Mouse (Mus musculus) myocyte (in vitro differentiated cells): ENCODE data around the gene Ldlr. TPM values are rescaled to one million over a fixed set of nuclear protein-coding genes. Genes with fewer than 3 reads are reported as not detected.

Experiments
- H3K27me3 ChIP-seq: one replicate; pipeline ENCODE4 v1.6.1; 2011; ENCODE audit not compliant: control insufficient read depth, insufficient read depth, insufficient read length
- H3K36me3 ChIP-seq: one replicate; pipeline ENCODE4 v1.6.1; 2011; ENCODE audit not compliant: control insufficient read depth, insufficient read depth
- H3K4me2 ChIP-seq: one replicate; pipeline ENCODE4 v1.6.1; 2011; ENCODE audit warnings: low read depth, control low read depth
- H3K4me3 ChIP-seq: one replicate; pipeline ENCODE4 v1.5.1; 2011; ENCODE audit warnings: mild to moderate bottlenecking, control low read depth, moderate library complexity
- H3K79me2 ChIP-seq: one replicate; pipeline ENCODE4 v1.6.1; 2011; ENCODE audit not compliant: control insufficient read depth, insufficient read depth
- H3ac ChIP-seq: one replicate; pipeline ENCODE4 v1.6.1; 2011; ENCODE audit not compliant: control insufficient read depth, insufficient read length
- CEBPB ChIP-seq: IDR thresholded peaks from 2 replicates; pipeline ENCODE4 v1.6.1; 2011; ENCODE audit warnings: mild to moderate bottlenecking, moderate library complexity; ENCODE audit not compliant: poor library complexity, insufficient read depth, severe bottlenecking
- E2F4 ChIP-seq: IDR thresholded peaks from one replicate; pipeline ENCODE4 v1.6.1; 2011; ENCODE audit warnings: mild to moderate bottlenecking, control low read depth, moderate library complexity; ENCODE audit not compliant: insufficient read depth
- MAX ChIP-seq: IDR thresholded peaks from one replicate; pipeline ENCODE4 v1.6.1; 2011; ENCODE audit warnings: low read depth, mild to moderate bottlenecking, control low read depth
- MYOD1 ChIP-seq, 3 experiments: IDR thresholded peaks; one replicate each; pipeline ENCODE4 v1.6.1; 2011; ENCODE audit warnings: control low read depth in 2 of 3, low read depth in 2 of 3, mild to moderate bottlenecking in 2 of 3, moderate library complexity in 1 of 3; ENCODE audit not compliant: insufficient read length in 2 of 3, control insufficient read depth in 1 of 3
- MYOG ChIP-seq, 3 experiments: IDR thresholded peaks; one replicate each; pipeline ENCODE4 v1.6.1; 2011; ENCODE audit warnings: control low read depth in 2 of 3, low read depth in 2 of 3, mild to moderate bottlenecking in 2 of 3; ENCODE audit not compliant: insufficient read length in 2 of 3, control insufficient read depth in 1 of 3, insufficient read depth in 1 of 3
- POLR2A ChIP-seq: IDR thresholded peaks from one replicate; pipeline ENCODE4 v1.6.1; 2011; ENCODE audit warnings: low read depth, mild to moderate bottlenecking, control low read depth, moderate library complexity; ENCODE audit not compliant: insufficient read length
- POLR2AphosphoS2 ChIP-seq: IDR thresholded peaks from one replicate; pipeline ENCODE4 v1.6.1; 2011; ENCODE audit warnings: low read depth, control low read depth; ENCODE audit not compliant: insufficient read length
- REST ChIP-seq: IDR thresholded peaks from one replicate; pipeline ENCODE4 v1.6.1; 2011; ENCODE audit warnings: mild to moderate bottlenecking, control low read depth, moderate library complexity; ENCODE audit not compliant: insufficient read depth, insufficient read length
- SRF ChIP-seq: IDR thresholded peaks from one replicate; pipeline ENCODE4 v1.6.1; 2011; ENCODE audit warnings: low read depth; ENCODE audit not compliant: control insufficient read depth, insufficient read length
- TCF12 ChIP-seq: IDR thresholded peaks from one replicate; pipeline ENCODE4 v1.6.1; 2011; ENCODE audit warnings: mild to moderate bottlenecking, control low read depth; ENCODE audit not compliant: poor library complexity, insufficient read depth, severe bottlenecking
- TCF3 ChIP-seq: IDR thresholded peaks from one replicate; pipeline ENCODE4 v1.6.1; 2011; ENCODE audit warnings: low read depth, control low read depth; ENCODE audit not compliant: insufficient read length
- USF1 ChIP-seq: IDR thresholded peaks from one replicate; pipeline ENCODE4 v1.6.1; 2011; ENCODE audit warnings: low read depth, mild to moderate bottlenecking, control low read depth, moderate library complexity
- polyA plus RNA-seq: library from polyadenylated mRNA; unstranded; fragments of >200 nt; fragmentation: generic; extraction: Trizol; gene quantifications from one replicate; pipeline ENCODE4 v1.2.1, GENCODE M21; 2012; ENCODE audit warnings: missing spikeins

Gene Ldlr
- polyA plus RNA-seq, 1 experiment = 106 TPM

GRCm38 (mm10) chr9:21724147-21724536 is 859 bp downstream of the Ldlr start:
- H3K4me2 ChIP-seq = peak overlapping the region; percentile 89
- peaks cover 6% of the 10 kb centered on the region for H3K36me3 ChIP-seq
- peak overlapping the region; percentile 97 for H3K4me3 ChIP-seq
- no peak for TF ChIP-seq USF1
- peak; percentile 79 for TF ChIP-seq POLR2AphosphoS2
- no peak for TF ChIP-seq MYOG (IDR thresholded peaks at IDR 0.05; ENCODE audit: control insufficient read depth in 1 of 3, insufficient read depth in 1 of 3, insufficient read length in 2 of 3, low read depth in 2 of 3)
- TF ChIP-seq SRF = peak; percentile 59
- TF ChIP-seq POLR2A = peak; percentile 83
- TF ChIP-seq REST = no peak
- H3K27me3 ChIP-seq = no peaks in the 10 kb centered on the region
- H3ac ChIP-seq = peak overlapping the region; percentile 34
- peaks cover 54% of the 10 kb centered on the region for H3K79me2 ChIP-seq

- Histone ChIP-seq H3K79me2 (peaks cover 68% of the 10 kb centered on the region), H3K4me2 (peak overlapping the region; percentile 89), H3K36me3 (peaks cover 7% of the 10 kb centered on the region), H3K4me3 (peak overlapping the region; percentile 97), H3K27me3 (no peaks in the 10 kb centered on the region), H3ac (peak overlapping the region; percentile 34)
- TF ChIP-seq MYOG (IDR thresholded peaks at IDR 0.05; ENCODE audit: control insufficient read depth in 1 of 3, insufficient read depth in 1 of 3, insufficient read length in 2 of 3, low read depth in 2 of 3) (no peak), REST (no peak)
Measured at GRCm38 (mm10) chr9:21725224-21726121, 2.2 kb downstream of the Ldlr start.

GRCm38 (mm10) chr9:21726218-21726975 is 3.1 kb downstream of the Ldlr start:
- H3ac ChIP-seq = no peak overlapping the region
- H3K79me2 ChIP-seq = peaks cover 77% of the 10 kb centered on the region
- TF ChIP-seq MAX (no peak), POLR2AphosphoS2 (no peak), E2F4 (no peak), USF1 (no peak)
- peak overlapping the region; percentile 89 for H3K4me2 ChIP-seq
- H3K4me3 ChIP-seq = peak overlapping the region; percentile 97
- H3K36me3 ChIP-seq = peaks cover 12% of the 10 kb centered on the region
- no peaks in the 10 kb centered on the region for H3K27me3 ChIP-seq

GRCm38 (mm10) chr9:21728261-21728832 is 5.1 kb downstream of the Ldlr start:
- H3K27me3 ChIP-seq = no peaks in the 10 kb centered on the region
- TF ChIP-seq MYOG (IDR thresholded peaks at IDR 0.05; ENCODE audit: control insufficient read depth in 1 of 3, insufficient read depth in 1 of 3, insufficient read length in 2 of 3, low read depth in 2 of 3) = no peak
- TF ChIP-seq POLR2AphosphoS2 = no peak
- no peak for TF ChIP-seq MYOD1 (IDR thresholded peaks at IDR 0.05; ENCODE audit: control insufficient read depth in 1 of 3, insufficient read length in 2 of 3, low read depth in 2 of 3)
- no peak for TF ChIP-seq E2F4
- TF ChIP-seq CEBPB = no peak
- TF ChIP-seq POLR2A = no peak
- TF ChIP-seq REST = no peak
- no peak for TF ChIP-seq TCF3
- no peak for TF ChIP-seq SRF
- no peak overlapping the region for H3ac ChIP-seq
- peaks cover 29% of the 10 kb centered on the region for H3K36me3 ChIP-seq
- no peak overlapping the region for H3K4me3 ChIP-seq
- peaks cover 92% of the 10 kb centered on the region for H3K79me2 ChIP-seq
- H3K4me2 ChIP-seq = peak overlapping the region; percentile 78

- peaks cover 33% of the 10 kb centered on the region for H3K36me3 ChIP-seq
- H3K4me2 ChIP-seq = peak overlapping the region; percentile 78
- no peak overlapping the region for H3ac ChIP-seq
- H3K27me3 ChIP-seq = no peaks in the 10 kb centered on the region
- H3K79me2 ChIP-seq = peaks cover 86% of the 10 kb centered on the region
- no peak for TF ChIP-seq CEBPB
- no peak for TF ChIP-seq USF1
- TF ChIP-seq MAX = no peak
- no peak for TF ChIP-seq REST
- TF ChIP-seq MYOG (IDR thresholded peaks at IDR 0.05; ENCODE audit: control insufficient read depth in 1 of 3, insufficient read depth in 1 of 3, insufficient read length in 2 of 3, low read depth in 2 of 3) = peak in 2 of 3 experiments; percentile 20 to 79
- no peak for TF ChIP-seq SRF
- peak in 2 of 3 experiments; percentile 84 to 88 for TF ChIP-seq MYOD1 (IDR thresholded peaks at IDR 0.05; ENCODE audit: control insufficient read depth in 1 of 3, insufficient read length in 2 of 3, low read depth in 2 of 3)
- TF ChIP-seq POLR2A = no peak
- no peak for TF ChIP-seq TCF3
- no peak for TF ChIP-seq POLR2AphosphoS2
- no peak for TF ChIP-seq E2F4
- TF ChIP-seq TCF12 = peak; percentile 57
- H3K4me3 ChIP-seq = no peak overlapping the region
Measured at GRCm38 (mm10) chr9:21729264-21729663, 6.0 kb downstream of the Ldlr start.
